Mouse (Mus musculus) embryonic facial prominence, embryonic 11.5 days (tissue): ENCODE data around the gene Gna13. TPM values are rescaled to one million over a fixed set of nuclear protein-coding genes. Genes with fewer than 3 reads are reported as not detected.

Experiments used
- ATAC-seq: fragments of 200-750 bp; cut with Nextera tagmentation; replicated peaks from 2 replicates; pipeline ENCODE4 v1.8.0; 2017; ENCODE audit warnings: low read depth; ENCODE audit not compliant: insufficient number of reproducible peaks, low FRiP score, low TSS enrichment
- DNase-seq: peaks from one replicate; pipeline ENCODE4 v3.0.0-alpha.2; 2015; ENCODE audit warnings: low spot score
- H3K27ac ChIP-seq: fragments of 300-500 bp; sonication (generic); replicated peaks from 2 replicates; pipeline ENCODE4 v1.5.1; 2014; ENCODE audit warnings: mild to moderate bottlenecking, low read depth, low read length, control low read depth
- H3K27me3 ChIP-seq: fragments of 300-500 bp; sonication (generic); 2 replicates; pipeline ENCODE4 v1.6.1; 2014; ENCODE audit warnings: mild to moderate bottlenecking, low read length, moderate library complexity, mixed read lengths; ENCODE audit not compliant: control insufficient read depth, insufficient read depth
- H3K36me3 ChIP-seq: fragments of 300-500 bp; sonication (generic); replicated peaks from 2 replicates; pipeline ENCODE4 v1.6.1; 2014; ENCODE audit warnings: low read depth, mild to moderate bottlenecking, low read length, moderate library complexity, mixed read lengths; ENCODE audit not compliant: control insufficient read depth, insufficient read depth
- H3K4me1 ChIP-seq: fragments of 300-500 bp; sonication (generic); 2 replicates; pipeline ENCODE4 v1.6.1; 2014; ENCODE audit warnings: low read length, mixed read lengths; ENCODE audit not compliant: control insufficient read depth, insufficient read depth
- H3K4me2 ChIP-seq: fragments of 300-500 bp; sonication (generic); 2 replicates; pipeline ENCODE4 v1.6.1; 2014; ENCODE audit warnings: low read depth, mild to moderate bottlenecking, control low read depth, low read length, moderate library complexity
- H3K4me3 ChIP-seq: fragments of 300-500 bp; sonication (generic); 2 replicates; pipeline ENCODE4 v1.5.1; 2014; ENCODE audit warnings: low read depth, low read length, control low read depth
- H3K9ac ChIP-seq: fragments of 300-500 bp; sonication (generic); replicated peaks from 2 replicates; pipeline ENCODE4 v1.6.1; 2014; ENCODE audit warnings: mild to moderate bottlenecking, control low read depth, low read length
- H3K9me3 ChIP-seq: fragments of 300-500 bp; sonication (generic); replicated peaks from 2 replicates; pipeline ENCODE4 v1.6.1; 2016; ENCODE audit warnings: mild to moderate bottlenecking, low read length, inconsistent platforms, mixed read lengths; ENCODE audit not compliant: control insufficient read depth
- WGBS: fragments of 180-500 bp; shearing (Covaris S2); extraction: QIAGEN DNeasy Blood & Tissue Kit; methylation state at CpG from one replicate; pipeline ENCODE4 v1.1.7; 2014; 5-methylcytosine and 5-hydroxymethylcytosine counted together
- polyA plus RNA-seq: library from polyadenylated mRNA; unstranded; fragments of >200 nt; fragmentation: Nextera tagmentation; extraction: Ambion mirVana; gene quantifications from 2 replicates; pipeline ENCODE4 v1.2.1, GENCODE M21; 2014

The Gna13 gene
- polyA plus RNA-seq, 1 experiment from 2014 or later: 20.8 TPM

- ATAC-seq: no peak
- WGBS: 88% methylated on average over 3 of the region's 3 CpGs
- Histone ChIP-seq H3K27me3 (no peaks in the 10 kb centered on the region), H3K27ac (no peak overlapping the region), H3K4me1 (no peaks in the 10 kb centered on the region), H3K4me3 (no peak overlapping the region), H3K4me2 (no peak overlapping the region), H3K9ac (no peak overlapping the region), H3K9me3 (no peaks in the 10 kb centered on the region), H3K36me3 (no peaks in the 10 kb centered on the region; the same call in 1 of the 2 replicates)
- DNase-seq: no peak
These were observed 6.5 kb downstream of the Gna13 start for GRCm38 (mm10) chr11:109369026-109369637.

GRCm38 (mm10) chr11:109375412-109375811, 12.8 kb downstream of the Gna13 start:
- no peak overlapping the region for H3K27ac ChIP-seq
- H3K9ac ChIP-seq: no peak overlapping the region
- H3K4me2 ChIP-seq: no peak overlapping the region
- no peaks in the 10 kb centered on the region; the same call in 1 of the 2 replicates for H3K36me3 ChIP-seq
- H3K9me3 ChIP-seq: no peaks in the 10 kb centered on the region
- ATAC-seq (no peak), DNase-seq (no peak)
- peaks cover 3% of the 10 kb centered on the region; the same call in 1 of the 2 replicates for H3K4me1 ChIP-seq
- WGBS: 76% methylated on average over 7 of the region's 7 CpGs
- H3K27me3 ChIP-seq: no peaks in the 10 kb centered on the region
- no peak overlapping the region for H3K4me3 ChIP-seq

GRCm38 (mm10) chr11:109376484-109377143, 14.0 kb downstream of the Gna13 start:
- Histone ChIP-seq H3K4me3 (no peak overlapping the region), H3K9me3 (no peaks in the 10 kb centered on the region), H3K4me2 (no peak overlapping the region), H3K36me3 (no peaks in the 10 kb centered on the region; the same call in 1 of the 2 replicates), H3K4me1 (peaks cover 3% of the 10 kb centered on the region; the same call in 1 of the 2 replicates), H3K27me3 (no peaks in the 10 kb centered on the region), H3K27ac (no peak overlapping the region), H3K9ac (no peak overlapping the region)
- DNase-seq: peak; percentile 63
- ATAC-seq: 0 out of 2 replicates have a peak, but pooled peaks have one; percentile 16
- WGBS: 36% methylated on average over 7 of the region's 7 CpGs

- Histone ChIP-seq H3K27me3 (no peaks in the 10 kb centered on the region), H3K9me3 (no peaks in the 10 kb centered on the region), H3K36me3 (no peaks in the 10 kb centered on the region), H3K9ac (no peak overlapping the region), H3K4me2 (no peak overlapping the region), H3K4me1 (peaks cover 3% of the 10 kb centered on the region; the same call in 1 of the 2 replicates), H3K4me3 (no peak overlapping the region), H3K27ac (no peak overlapping the region)
- DNase-seq (no peak), ATAC-seq (no peak)
- WGBS: 53% methylated on average over 10 of the region's 10 CpGs
These were observed 14.8 kb downstream of the Gna13 start for GRCm38 (mm10) chr11:109377477-109377876.

- Histone ChIP-seq H3K27me3 (no peaks in the 10 kb centered on the region), H3K9me3 (no peaks in the 10 kb centered on the region), H3K9ac (no peak overlapping the region), H3K4me3 (no peak overlapping the region), H3K27ac (no peak overlapping the region), H3K4me1 (peaks cover 3% of the 10 kb centered on the region; the same call in 1 of the 2 replicates), H3K36me3 (no peaks in the 10 kb centered on the region), H3K4me2 (no peak overlapping the region)
- 83% methylated on average over 7 of the region's 7 CpGs for WGBS
- DNase-seq (no peak), ATAC-seq (no peak)
These were observed 15.4 kb downstream of the Gna13 start for GRCm38 (mm10) chr11:109378051-109378450.

GRCm38 (mm10) chr11:109380662-109381061, 18.0 kb downstream of the Gna13 start:
- 80% methylated on average over 5 of the region's 5 CpGs for WGBS
- no peak overlapping the region for H3K9ac ChIP-seq

GRCm38 (mm10) chr11:109385296-109385695, 22.7 kb downstream of the Gna13 start:
- H3K9me3 ChIP-seq: no peaks in the 10 kb centered on the region
- DNase-seq (no peak), ATAC-seq (no peak)
- H3K4me3 ChIP-seq: no peak overlapping the region
- H3K4me2 ChIP-seq: no peak overlapping the region
- no peak overlapping the region for H3K9ac ChIP-seq
- no peaks in the 10 kb centered on the region for H3K36me3 ChIP-seq
- no peak overlapping the region for H3K27ac ChIP-seq
- no peaks in the 10 kb centered on the region for H3K27me3 ChIP-seq
- 90% methylated on average over 8 of the region's 8 CpGs for WGBS
- H3K4me1 ChIP-seq: no peaks in the 10 kb centered on the region

More at GRCm38 (mm10) chr11:109380662-109381061, 18.0 kb downstream of the Gna13 start:
- H3K27me3 ChIP-seq: no peaks in the 10 kb centered on the region
- H3K4me3 ChIP-seq: no peak overlapping the region
- peaks cover 3% of the 10 kb centered on the region; the same call in 1 of the 2 replicates for H3K4me1 ChIP-seq
- ATAC-seq (no peak), DNase-seq (no peak)
- H3K9me3 ChIP-seq: no peaks in the 10 kb centered on the region
- H3K4me2 ChIP-seq: no peak overlapping the region
- H3K27ac ChIP-seq: no peak overlapping the region
- H3K36me3 ChIP-seq: no peaks in the 10 kb centered on the region

GRCm38 (mm10) chr11:109389046-109389445, 26.4 kb downstream of the Gna13 start:
- ATAC-seq (no peak), DNase-seq (no peak)
- Histone ChIP-seq H3K4me1 (no peaks in the 10 kb centered on the region), H3K27ac (no peak overlapping the region), H3K9ac (no peak overlapping the region), H3K27me3 (no peaks in the 10 kb centered on the region), H3K4me3 (no peak overlapping the region), H3K4me2 (no peak overlapping the region), H3K9me3 (no peaks in the 10 kb centered on the region), H3K36me3 (no peaks in the 10 kb centered on the region)
- 97% methylated on average over 5 of the region's 5 CpGs for WGBS
